Mouse (Mus musculus) telencephalon, adult 2 months (tissue): Measurements from ENCODE around the gene Moxd1.
A peak's percentile ranks its signal among the peaks of the same experiment; 100 is the strongest.

Experiments
- DNase-seq: peaks from one replicate; pipeline ENCODE4 v3.0.0-alpha.2; 2011; ENCODE audit warnings: low read depth, low spot score

Moxd1 gene

DNA sequence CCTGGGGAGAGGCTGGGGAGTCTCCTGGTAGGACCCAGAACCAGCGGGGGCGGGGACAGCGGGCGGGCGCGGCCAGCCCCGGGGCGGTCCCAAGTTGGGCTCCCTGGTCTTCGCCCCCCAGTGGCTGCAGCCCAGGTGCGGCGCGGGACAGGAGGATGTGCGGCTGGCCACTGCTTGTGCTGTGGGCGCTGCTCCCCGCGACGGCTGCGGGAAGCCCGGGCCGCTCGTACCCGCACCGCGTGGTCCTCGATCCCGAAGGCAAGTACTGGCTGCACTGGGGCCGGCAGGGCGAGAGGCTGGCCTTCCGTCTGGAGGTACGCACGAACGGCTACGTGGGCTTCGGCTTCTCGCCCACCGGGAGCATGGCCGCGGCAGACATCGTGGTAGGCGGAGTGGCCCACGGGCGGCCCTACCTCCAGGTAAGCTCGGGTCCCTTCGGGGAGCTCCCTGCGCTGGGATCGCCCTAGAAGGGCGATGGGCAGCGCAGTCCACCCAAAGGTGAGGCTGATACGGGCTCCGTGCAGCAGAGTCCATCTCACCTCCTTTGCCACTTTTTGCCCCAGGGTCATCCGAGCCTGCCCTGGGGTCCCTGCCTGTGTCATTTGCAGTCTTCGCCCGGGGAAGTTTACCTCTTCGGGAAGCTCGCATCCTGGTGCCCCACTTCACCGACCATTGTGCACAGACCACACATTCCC lies at the start of gene Moxd1:
Moxd1 (plus strand) TSS at position 69 of the 695 bp plus-strand sequence.
- no peak for DNase-seq

DNA sequence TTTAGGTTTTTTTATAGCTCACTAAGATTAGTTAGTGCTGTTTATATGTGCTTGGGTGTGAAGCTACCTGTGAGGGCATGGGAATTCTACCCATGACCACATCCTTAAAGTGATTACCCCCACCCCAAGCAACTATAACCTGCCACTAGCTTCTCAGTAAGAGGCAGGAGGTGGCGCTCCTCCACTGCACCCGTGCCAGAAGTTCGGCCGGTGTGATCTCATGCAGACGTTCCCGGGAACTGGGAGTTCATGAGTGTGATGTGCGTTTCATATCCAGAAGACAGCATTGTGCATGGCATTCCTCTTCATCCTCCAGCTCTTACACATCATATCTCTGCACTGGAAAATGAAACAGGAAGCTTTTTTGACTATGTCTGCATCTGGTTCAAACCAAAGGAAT lies 32.9 kb upstream of the Moxd1 start:
- DNase-seq, result no peak

DNA sequence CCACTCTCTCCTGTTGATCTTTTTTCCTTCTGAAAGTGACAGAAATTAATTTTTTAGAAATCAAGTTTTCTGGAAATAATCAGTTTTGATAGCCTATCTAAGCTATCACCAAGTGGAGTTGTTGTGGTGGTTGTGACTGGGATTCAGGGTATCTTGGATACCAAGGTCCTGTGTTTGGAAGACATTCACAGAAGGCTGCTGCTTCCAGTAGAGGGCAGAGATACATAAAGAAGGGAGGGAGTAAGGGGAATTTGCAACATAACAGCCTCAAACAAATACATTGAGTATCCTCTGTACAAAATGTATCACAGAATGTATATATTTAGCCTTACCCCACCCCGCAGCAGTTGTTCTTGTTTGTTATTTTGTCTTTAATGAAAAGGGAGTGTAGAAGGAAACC lies 31.3 kb upstream of the Moxd1 start:
- DNase-seq, result peak; percentile 13

DNA sequence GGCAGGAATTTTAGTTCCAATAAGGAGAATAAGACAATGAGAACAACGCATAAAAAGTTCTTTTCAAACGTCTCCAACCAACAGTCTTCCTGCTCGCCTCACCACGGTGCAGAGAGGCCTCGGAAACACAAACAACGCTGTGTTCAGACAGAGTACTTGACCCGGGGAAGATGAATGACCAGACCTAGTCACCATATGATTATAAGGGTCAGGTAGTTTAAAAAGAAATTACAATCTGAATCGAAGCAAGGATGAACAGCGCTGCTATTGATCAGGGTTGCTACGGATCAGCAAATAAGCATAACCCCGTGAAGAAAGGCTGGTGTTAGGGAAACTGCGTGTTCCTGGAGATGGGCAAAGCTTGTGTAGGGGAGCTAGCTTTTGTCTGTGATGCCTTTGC lies 24.0 kb upstream of the Moxd1 start:
- no peak for DNase-seq

DNA sequence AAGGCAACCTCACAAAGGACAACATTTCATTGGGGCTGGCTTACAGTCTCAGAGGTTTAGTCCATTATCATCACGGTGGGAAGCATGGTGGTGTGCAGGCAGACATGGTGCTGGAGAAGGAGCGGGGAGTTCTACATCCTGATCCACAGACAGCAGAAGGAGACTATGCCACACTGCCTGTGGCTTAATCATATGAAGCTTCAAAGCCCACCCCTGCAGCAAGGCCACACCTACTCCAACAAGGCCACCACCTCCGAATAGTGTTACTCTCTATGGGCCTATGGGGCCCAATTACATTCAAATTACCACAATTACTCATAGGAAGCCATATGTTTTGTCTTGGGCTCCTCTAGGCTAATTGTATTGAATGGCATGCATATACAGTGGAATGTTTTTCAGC lies 23.2 kb upstream of the Moxd1 start:
- no peak for DNase-seq

DNA sequence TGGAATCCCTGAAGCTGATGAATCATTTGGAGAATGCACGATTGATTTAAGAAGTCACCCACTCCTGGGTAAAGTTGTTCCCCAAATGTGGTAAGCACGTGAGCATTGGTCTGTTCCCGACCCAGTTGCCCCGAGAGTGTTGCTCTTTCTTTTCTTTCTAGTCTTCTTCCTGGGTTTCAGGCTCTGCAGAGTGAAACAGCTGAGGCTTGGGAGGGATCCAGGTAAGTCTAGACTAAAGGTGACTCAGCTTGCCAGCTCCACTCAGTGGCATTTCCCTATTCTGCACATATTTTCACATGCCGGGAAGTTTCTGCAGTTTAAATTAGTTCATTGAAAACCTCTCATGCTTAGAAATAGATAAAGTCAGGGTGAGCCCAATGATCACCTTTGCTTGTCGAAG lies 13.2 kb upstream of the Moxd1 start:
- no peak for DNase-seq

DNA sequence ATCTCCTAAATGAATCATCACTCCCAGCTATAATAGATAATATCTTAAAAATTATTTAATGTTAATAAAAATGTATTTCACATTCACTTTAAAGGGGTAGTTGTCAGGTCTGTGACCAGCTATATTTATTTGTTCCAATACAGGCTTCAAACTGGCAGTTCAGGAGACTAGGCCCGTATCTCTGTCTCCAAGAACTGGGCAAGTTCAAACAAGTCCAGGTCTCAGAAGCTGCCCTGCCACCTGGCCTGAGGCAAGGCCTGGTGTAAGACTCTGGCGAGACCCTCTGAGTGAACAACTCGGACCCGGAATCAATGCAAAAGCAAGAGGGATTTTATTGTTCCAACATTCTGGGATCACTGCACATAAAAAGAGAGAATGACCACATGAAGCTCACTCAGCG lies 10.0 kb upstream of the Moxd1 start:
- DNase-seq, result no peak

DNA sequence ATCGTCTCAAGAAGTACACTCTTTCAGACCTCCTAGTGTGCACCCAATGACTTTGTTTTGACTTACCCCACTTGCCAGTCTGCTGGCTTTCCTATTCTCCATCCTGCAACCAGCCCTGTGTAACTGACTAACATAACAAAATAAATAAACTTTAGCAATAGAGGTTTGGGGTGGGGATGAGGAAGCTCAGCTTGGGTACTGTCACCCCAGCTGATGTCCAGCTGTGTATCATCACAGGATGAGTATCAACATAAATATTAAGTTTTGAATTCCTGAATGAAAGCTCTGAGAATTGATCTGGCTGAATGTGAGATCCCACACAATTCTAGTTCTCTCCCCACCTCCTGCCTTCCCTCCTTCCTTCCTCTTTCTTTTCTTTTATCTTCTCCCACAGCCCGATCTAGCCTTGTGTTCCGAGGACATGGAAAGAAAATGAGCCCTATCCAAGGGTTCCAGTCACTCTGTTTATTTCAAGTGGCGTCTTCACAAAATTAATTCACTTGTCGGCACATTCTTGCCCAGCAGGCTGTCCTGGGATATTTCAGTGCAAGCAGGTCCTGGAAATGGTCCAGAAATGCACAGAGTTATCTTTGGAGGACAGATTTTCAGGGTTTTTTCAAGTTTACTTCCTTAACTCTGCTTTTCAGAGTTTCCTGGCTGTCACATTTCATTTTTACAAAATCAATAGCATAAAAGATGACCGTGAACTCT lies 5.6 kb upstream of the Moxd1 start:
- no peak for DNase-seq

DNA sequence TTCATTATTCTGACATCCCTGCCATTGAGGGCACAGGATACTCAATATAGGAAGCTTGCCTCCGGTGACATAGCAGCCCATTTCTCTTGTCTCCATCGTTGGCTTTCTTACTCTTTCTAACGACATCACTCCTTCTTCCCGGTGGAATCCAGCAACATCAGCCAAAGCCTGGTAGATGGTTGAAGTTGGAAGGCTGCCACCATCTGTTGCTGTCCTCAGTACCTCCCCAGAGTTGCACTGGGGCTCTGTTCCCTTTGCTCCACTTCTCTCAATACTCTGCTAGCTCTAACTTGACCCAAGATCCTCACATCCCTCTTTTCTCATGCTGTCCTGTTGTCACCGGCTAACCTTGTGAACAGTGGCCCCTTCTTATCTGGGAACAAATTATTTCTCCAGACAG lies 2.4 kb upstream of the Moxd1 start:
- no peak for DNase-seq

DNA sequence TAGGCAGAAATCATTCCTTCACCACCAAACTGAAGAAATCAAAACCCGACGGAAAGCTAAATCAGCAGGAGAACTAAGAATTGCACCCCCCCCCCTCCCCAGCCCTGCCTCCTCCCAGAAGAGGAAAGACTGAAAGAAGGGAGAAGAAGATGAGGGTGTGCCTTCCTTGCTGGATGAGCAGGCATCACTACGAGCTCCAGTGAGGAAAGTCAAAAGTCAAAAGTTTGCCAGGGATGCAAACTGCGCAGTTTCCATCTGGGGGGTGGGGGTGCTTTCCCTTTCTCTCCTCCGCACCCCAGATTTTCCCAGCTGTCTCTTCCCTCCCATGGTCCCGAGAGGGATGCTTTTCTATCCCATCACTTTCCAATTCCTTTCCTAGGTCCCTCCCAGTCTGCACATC lies 406 bp upstream of the Moxd1 start:
- no peak for DNase-seq

DNA sequence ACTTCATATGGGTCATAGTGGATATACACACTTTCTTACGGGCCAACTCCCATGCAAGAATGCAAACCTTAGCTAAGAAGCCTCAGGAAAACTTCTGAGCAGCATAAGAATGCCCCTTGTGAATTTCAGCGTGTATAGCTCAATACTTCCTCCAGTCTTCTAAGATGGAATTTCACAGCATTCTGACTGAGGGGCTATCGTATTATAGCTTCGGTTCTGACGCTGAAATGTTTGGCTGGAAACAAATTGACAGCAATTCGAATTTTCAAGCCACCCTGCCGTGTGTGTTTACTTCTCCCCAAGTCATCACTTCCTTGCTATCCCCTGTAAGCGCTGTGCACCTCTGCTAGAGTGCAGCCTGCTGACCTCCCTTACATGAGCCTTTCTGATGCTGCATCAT lies 1.3 kb downstream of the Moxd1 start:
- DNase-seq, result no peak

DNA sequence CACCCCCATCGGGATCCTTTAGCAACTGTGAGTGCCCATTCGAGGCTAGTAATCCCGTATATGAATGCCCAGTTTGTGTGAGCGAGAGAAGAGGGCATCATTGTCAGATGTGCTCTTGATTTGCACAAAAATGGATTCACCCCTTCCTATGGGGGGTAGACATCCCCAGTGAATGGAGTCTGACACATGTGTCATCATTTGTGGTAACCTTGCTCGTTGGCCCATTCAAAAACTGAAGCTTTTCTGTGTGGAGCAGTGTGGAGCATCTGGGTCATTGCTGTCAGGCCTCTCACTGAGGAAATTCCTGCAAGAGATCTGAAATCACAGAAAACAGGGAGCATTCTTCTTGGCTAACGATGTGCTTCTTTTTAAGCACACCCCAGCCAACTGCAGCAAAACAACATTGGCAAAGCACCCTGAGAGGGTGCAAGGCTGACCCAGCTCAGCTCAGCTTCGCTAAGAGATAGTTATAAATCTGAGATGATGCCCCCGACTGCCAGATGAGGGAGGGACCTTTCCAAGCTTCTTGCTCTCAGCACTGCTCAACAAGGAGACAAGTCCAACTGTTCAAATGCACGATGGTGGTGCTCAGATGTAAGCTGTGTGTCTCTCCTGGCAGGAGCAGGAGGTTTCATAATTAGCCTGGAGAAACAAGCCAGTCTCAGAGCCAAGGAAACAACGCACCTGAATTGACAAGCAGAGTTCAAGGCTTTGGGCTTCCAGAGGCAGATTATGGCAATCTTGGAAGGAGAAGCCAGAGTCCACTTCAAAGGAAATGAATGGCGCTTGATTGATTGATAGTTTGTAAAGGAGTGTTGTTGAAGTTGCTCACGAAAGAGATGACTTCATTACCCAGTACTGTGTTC lies 5.2 kb downstream of the Moxd1 start:
- DNase-seq, result no peak

DNA sequence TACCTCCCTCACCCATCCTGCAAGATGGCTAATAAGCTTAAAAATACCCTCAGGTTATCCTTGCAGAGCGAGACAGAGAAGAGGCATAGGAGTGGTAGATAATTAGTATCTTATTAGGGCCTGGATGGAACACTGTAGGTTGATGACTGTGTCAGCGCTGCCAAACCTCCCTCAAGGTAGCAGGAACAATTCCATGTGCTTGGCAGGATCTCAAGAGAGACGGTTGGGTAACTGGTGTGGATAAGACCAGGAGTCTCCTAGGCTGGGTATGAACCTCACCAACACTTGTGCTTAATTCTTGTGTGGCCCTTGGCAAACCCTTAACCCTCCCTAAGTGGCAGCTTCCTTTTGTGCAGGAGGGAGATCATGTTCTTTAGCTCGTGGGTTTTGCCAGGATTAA lies 9.0 kb downstream of the Moxd1 start:
- DNase-seq, result no peak

DNA sequence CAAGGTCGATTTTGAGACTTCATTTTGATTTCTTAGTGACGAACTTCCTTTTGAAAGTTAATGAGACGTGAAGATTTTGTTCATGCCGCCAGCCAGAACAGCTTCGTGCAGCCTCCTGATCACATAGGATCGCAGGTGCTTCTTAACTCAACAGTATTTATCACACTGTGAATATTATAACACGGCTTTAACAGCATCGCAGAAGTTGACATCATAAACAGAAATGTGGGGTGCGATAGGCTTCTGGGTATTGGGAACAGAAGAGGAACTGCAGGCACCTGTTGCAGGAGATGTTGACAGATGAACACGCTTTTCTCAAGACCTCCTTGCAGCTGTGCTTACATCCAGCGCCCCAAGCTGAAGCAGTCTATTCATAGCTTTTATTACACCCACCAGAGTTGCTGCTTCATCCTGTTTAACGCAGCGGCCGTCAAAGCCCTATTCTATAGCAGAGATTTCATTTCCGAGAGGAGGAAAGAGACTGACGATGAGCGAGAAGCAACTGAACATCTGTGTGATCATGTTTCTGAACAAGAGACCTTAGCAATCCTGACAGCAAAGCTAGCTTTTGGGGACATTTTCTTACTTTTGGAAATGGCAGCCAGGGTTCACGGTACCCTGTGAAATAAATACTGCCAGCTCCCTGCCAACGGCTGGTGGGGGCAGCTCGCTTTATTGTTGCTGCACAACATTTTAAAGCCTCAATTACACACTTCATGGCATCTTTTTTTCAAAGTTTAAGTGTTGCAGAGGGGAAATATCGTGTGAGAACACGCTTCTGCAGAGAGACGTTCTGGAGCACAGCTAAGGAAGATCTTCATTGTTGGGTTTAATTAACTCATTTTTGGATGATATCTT lies 12.3 kb downstream of the Moxd1 start:
- peak; percentile 38 for DNase-seq

DNA sequence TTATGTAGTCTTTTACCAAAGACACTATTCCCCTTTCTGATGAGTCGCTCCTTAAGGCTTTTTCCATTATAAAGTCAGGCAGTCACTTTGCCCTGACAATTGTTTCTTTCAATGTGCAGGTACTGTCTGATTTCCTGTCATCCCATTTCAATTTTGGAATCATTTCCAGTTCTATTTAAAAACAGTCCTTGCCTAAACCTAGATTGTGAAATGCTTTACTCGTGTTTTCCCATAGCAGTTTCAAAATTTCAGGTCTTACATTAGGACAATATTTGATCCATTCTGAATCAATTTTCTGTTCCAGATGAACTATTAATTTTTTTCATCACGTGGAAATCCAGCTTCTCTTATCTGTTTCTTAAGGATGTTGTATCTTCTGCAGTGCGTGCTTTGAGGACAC lies 23.5 kb downstream of the Moxd1 start:
- no peak for DNase-seq

DNA sequence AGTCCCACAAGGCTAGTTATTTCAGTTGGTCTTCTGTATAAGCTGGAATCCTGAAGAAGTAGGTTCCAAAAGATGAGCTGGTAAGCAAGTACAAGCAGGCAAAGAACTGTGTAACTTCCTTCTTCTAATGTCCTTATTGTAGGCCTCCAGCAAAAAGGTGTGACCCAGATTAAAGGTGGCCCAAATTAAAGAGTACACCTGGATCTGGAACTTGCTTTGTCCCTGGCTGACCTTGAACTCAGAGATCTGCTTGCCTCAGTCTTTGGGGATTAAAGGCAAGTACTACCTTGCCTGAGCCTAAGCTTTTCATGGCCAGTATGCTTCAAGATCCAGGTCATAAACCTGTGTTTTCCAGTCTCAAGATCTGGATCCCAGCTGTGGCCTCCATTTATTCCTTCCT lies 24.8 kb downstream of the Moxd1 start:
- DNase-seq, result no peak

DNA sequence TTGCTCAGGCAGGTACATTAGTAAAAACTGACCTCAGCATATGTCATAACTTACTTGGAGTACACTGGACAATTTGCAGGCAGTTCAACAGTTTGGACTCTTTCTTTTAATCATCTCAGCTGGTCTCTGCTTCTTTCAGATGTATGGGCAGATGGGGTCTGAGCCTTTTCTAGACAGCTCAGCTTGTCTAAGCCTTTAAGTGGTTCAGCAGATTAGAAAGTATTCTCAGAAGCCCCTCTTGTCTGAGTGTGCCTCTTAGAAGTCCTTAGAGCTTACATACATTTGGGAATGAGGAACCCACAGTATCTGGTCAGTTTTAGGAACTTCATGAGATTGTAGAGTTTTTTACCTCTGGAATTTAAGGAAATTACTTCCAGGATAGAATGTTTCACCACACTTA lies 28.3 kb downstream of the Moxd1 start:
- DNase-seq, result no peak

DNA sequence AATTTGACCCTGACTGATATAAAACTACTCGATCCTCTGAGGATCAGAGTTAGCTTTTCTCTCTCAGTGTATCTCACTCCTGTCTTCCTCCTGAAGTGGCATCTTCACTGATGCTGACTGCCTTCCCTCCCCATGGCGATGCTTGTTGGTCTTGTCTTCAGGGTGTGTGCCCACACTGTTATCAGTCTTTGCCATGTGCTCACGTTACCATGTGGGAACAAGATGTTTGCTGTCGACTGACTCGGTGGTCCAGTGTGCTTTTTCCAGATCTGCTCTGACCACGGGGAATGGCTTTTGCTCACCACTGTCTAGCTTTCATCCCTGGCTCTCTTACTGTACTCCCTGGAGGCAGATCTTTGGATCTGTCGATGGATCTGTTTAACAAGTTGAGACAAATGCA lies 34.8 kb downstream of the Moxd1 start:
- DNase-seq, result no peak

DNA sequence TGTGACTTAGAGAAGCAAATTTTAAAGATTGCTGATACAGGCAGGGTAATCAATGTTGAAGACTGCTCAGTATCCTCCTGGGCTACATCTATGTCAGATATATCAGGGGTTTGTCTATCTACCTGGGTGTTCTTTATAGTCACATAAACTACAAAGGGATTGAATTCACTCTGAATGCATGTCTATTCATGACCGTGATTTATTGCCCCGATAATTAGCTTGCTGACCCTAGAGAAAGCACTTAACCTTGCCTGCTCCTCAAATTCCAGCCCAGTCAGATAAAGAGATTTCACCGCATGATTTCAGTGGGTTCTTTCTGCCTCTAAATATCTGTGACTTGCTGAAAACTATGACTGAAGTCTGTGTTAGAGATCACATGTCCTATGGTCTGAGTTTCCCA lies 35.6 kb downstream of the Moxd1 start:
- no peak for DNase-seq

DNA sequence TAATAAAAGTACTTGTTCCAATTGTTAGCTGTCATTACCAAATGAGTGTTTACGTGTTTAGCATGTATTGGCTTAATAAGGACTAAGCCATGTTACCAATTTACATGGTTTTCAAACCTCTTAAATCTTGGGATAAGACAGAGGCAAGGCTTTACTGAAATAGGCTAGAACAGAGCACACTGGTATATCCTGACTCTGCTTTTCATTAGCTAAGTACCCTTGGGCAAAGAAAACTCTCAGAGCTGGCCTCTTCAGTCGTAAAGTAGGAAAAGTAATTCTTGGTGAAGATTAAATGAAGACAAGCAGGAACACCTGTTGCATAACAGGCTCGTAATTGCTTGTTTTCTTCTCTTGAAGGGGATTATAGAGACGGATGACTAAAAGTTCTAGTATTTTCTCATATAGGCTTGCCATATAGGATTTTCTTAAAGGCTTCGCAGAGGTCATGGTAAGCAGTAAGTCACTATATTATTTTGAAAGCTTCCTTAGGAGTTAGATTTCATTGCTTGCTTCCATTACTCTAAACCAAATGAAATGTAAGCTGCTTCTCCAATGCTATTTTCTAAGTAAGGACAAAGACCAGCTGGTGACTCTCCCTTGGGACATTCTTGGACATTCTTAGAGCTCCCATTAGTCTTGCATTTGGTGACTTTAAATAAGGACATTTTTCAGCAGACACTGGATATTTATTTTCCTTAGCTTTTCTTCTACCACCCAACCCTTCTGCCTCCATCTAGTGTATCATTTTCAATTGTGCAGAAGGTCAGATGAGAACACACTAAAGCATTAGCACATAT lies 36.7 kb downstream of the Moxd1 start:
- no peak for DNase-seq

DNA sequence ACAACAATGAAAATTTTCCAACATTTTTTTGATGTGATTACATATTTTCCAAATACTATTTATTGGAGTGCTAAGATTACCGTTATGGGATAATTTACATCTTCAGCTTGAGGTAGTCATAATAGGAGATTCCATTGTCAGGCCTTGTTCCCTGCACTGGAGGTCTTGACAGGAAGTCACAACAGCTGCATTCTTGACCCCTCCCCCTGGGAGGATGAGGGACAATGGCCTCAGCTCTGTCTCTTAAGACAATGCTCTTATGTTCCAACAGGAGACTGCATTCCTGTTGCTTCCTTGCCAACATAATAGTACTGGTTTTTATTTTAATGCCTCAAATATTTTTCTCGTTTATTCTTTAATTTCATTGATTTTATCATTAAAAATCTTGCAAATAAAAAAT lies 44.2 kb downstream of the Moxd1 start:
- no peak for DNase-seq
